Mouse (Mus musculus) heart, adult 8-10 months (tissue): ENCODE measurements at regions not wholly inside any gene's neighbourhood (a gene's known extent, or its start where the extent isn't known, plus 50 kb on each side); places are given as distances from the start of the nearest gene placed in this dataset.

ENCODE experiments used
- DNase-seq: peaks from one replicate; pipeline ENCODE4 v3.0.0; 2022; ENCODE audit warnings: low spot score

GRCm38 (mm10) chr12:25896543-25896942 lies 518.5 kb downstream of the Rnf144a start:
- no peak for DNase-seq

DNA sequence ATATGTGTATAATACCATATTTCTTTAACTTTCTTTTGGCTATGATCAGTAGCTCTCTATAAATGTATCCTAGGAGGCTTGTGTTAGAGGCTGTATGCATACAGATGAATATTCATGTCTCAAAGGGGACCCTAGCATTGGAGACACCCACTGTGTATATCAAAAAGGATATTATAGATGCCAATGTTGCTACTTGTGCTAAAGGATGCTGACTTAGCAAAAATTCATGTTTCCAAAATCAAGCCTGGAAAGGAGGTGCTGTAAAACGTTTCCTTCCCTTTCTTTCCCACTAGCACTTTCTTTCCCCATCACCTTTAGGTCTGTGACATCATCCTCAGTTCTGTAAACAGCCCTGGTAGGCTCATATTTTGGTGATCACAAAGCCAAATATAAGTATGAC lies 519.4 kb downstream of the Rnf144a start:
- DNase-seq, result no peak

GRCm38 (mm10) chr12:25891391-25892167 lies 523.5 kb downstream of the Rnf144a start:
- no peak for DNase-seq

GRCm38 (mm10) chr12:25890722-25891121 lies 524.3 kb downstream of the Rnf144a start:
- DNase-seq, result no peak

- no peak for DNase-seq
Observed at GRCm38 (mm10) chr12:25883771-25884171, 531.3 kb downstream of the Rnf144a start.

GRCm38 (mm10) chr12:25871816-25872215 lies 543.2 kb downstream of the Rnf144a start:
- no peak for DNase-seq

GRCm38 (mm10) chr12:25871001-25871461 lies 544.0 kb downstream of the Rnf144a start:
- DNase-seq, result no peak

DNA sequence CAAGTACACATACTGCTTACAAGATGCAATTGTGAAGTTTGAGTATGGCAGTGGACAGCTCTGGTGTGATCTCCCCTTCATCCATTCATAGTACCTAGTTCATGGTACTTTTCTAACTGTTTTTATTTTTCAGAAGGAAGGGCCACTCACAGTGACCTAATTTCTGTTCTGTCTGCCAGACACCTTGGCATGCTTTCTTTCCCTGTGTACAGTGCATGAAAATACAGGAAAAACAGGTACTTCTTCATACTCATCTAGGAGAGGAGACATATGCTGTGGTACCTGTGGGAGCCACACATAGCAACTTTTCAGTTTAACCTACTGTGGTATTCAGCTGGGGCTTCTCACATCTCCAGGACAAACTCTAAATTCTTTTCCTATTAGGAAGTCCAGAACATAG lies 545.2 kb downstream of the Rnf144a start:
- no peak for DNase-seq

DNA sequence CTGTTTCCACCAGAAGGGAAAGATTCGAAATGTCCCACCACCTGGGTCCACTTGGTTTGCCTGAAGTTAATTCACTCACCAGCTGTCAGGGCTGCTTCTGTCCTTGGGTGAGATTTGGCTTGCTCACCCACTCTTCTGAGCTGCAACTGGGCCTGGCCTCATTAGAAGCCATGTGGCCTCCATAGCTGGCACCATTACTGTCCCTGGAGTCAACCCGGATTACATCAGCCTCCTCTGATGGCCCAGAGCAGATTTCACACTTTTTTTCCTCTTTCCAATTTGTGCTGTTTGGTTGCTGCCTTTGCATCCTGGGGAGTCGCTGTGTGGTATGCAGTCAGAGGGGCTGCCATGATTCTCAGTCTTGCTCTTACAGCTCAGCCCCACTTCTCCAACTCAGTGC lies 550.0 kb downstream of the Rnf144a start:
- DNase-seq, result peak; percentile 11

GRCm38 (mm10) chr12:25864113-25864852 lies 550.8 kb downstream of the Rnf144a start:
- no peak for DNase-seq

DNA sequence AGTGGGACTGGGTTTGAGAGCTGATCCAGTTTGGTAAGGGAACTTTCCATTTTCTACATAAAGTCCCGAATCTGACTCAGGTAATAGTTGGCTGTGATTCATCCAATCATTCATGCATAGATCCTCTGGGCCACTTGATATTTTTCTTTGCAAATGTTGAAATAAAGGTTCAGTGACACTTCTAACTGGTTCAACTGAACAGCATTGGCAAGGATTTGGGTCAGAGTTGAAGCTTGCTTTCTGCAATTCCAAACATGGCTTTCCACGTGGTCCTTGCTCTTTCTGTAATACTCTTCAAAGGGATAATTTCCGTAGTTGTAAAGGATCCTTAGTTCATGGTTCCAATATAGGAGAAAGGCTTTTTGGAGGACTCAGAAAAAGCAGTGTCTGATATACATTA lies 554.0 kb downstream of the Rnf144a start:
- DNase-seq, result no peak

DNA sequence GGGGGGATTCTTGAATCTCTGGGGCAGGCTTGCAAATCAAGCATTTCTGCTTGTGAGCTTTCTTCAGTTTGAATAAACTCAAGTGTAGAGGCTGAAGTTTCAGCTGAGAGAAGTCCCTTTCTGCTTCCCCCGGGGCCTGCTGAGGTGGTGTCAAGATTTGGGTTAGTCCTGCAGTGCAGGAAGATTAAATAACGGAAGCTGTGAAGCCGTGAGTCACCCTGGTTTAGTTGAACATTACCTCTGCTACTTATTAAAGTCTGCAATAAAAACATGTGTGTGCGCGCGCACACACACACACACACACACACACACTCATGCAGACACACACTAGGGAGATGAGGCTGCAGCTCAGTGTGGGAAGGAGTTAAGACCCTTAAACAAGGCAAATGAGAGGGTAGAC lies 556.7 kb downstream of the Rnf144a start:
- DNase-seq, result no peak

DNA sequence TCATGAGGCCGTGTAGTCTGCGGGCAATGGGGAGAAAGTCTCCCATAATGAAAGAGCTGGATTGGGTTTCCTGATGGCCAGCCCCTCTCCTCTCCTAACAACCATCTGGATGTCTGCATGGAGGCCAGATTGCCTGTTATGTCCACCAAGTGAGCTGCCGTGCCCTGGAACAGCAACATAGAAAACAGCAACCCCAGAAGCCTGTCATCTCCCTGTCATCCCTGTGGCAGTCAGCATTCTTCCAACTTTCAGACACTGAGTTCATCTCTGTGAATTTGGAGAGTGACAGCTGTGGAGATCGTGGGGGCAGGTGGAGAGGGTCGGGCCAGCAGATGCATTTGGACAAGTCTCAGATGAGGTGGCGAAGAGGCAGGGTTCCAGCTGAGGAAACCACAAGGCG lies 585.0 kb downstream of the Rnf144a start:
- DNase-seq, result no peak

DNA sequence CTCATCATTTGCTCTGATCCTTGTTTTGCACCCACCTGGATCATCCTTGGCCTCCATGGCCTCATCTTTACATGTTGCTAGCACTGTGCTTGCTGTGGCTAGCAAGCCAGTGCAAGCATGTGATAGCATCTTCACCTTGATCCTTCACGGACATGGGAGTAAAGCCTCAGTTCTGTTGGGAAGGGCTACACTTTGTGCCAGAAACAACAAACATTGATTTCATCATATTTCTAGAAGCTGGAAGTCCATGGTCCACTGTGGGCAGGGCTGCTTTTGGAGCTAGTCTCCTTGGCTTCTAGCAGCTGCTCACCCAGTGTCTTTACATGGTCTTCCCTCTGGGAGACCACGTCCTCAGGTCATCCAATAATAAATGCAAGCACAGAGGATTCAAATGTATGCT lies 587.1 kb downstream of the Rnf144a start:
- no peak for DNase-seq

DNA sequence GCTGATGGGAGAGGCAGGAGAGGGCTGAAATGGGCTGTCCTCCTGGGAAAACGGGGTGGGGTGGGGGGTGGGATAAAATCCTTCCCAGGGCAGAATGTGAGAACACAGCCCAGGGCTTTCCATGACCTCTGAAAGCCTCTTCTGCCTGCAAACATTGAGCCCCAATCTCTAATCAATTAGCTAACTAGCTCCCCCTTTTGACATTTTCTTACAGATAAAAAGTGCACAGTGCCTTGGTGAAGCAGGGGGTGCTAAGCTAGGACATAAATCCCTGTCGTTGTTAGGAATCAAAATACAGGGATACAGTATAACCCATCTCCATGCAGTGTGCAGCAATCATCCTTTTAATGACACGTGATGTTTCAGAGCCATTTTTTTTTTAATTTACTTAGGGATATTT lies 588.1 kb downstream of the Rnf144a start:
- no peak for DNase-seq

DNA sequence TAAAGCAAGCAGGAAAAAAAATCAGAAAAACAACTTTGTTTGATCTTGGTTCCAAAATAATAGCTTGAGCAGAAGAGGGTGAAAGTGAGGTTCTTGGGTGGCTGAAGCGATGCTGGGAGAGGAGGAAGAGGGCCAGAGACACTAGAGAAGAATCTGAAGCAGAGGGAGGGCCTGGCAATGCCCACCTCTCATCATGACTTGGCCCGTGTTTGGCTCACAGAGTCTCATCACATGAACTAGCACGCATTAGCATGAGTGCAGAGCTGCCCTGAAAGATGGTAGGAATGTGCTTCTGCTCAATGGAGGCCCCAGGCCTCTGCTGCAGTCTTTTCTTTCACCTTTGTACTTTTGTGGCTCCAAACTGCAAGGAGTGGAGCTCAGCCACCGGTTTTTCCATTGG lies 588.6 kb downstream of the Rnf144a start:
- no peak for DNase-seq

DNA sequence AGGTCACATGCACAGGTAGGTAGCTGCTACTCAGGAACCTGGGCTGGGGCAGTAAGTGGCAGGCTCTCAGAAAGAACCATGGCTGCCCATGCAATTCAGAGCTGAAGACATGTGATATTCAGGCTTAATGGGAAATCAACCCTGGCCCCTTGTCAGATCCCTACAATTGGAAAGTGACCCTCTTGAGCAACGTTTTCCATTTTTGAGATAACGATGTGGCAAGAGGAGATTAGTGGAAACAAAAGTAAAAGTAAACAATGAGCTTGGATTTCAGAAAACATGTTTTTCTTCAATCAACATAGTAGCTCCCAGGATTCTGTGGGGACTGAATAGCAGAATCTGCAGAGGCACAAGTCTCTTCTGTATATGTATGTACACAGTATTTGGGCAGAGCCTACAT lies 598.8 kb downstream of the Rnf144a start:
- no peak for DNase-seq

DNA sequence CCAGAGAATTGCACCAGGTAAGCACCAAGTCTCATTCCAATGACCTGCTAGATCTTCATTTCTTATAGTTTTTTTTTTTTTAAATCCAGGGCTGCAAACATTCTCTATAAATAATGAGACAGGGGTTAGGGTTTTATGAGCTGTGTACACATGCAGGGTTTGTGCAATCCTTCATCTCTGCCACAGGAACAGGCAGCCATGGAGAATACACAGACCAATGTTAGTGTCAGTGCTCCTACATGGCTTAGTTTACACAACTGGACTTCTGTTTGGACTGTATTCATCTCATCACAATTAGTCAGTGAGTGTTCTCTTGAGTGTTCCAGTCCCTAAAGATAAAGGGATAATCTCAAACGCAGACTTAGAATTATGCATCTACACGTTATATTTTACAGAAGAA lies 620.0 kb downstream of the Rnf144a start:
- DNase-seq, result no peak

DNA sequence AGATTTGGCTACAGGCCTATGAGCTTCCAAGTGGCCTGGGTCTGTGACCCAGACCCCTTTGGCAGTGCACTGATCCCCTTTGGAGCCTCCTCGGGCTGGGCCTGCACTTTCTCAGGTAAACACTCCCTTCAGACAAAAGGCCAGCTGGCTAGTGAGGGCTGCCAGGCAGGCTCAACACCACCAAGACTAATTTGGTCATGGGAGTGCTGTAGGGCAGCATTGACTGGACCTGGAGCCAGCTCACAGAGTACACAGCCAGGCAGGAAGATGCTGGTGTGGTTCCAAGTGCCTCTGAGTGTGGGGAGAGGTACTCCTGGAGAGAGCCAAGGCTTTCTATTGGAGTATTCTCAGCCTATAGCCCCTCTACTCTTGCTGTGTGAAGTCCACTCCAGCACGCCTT lies 620.5 kb downstream of the Rnf144a start:
- no peak for DNase-seq

GRCm38 (mm10) chr12:25792571-25793075 lies 622.4 kb downstream of the Rnf144a start:
- no peak for DNase-seq

DNA sequence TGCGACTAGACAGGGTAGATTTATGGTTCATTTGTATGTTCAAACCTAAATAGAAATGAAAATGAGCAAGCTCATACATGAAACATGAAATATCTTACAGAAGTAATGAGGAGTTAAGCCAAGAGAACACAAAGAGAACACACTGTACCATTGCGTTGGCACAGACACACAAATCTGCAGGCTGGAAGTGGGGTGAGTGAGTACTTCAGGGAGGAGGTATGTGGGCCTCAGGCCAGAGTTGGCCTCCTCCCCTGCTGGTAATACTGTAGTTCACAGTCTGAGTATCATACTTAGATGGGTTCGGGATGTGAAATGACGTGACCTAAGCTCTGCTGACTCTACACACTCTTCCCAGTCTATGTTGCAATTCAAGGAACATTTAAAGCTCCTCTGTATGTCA lies 624.1 kb downstream of the Rnf144a start:
- no peak for DNase-seq

- DNase-seq, result no peak
Observed at GRCm38 (mm10) chr12:25785646-25786606, 629.1 kb downstream of the Rnf144a start.
